Mouse (Mus musculus) Patski (cell line): ENCODE measurements around the gene Yjefn3. TPM values are rescaled to one million over a fixed set of nuclear protein-coding genes. Genes with fewer than 3 reads are reported as not detected.

Experiments used
- ATAC-seq: fragments of 100-300 bp; one replicate; pipeline ENCODE4 v1.8.0; 2021
- CTCF ChIA-PET: fragments of 350-600 bp; sonication (Branson Sonifier 250); formaldehyde crosslinking; loops from one replicate; lab custom pipeline; 2022; ENCODE audit warnings: inconsistent platforms; lab: Charles Lee
- POLR2A ChIA-PET: fragments of 350-600 bp; sonication (Branson Sonifier 250); formaldehyde crosslinking; loops from one replicate; lab custom pipeline; 2022; ENCODE audit warnings: antibody characterized with exemption, inconsistent platforms; lab: Charles Lee
- DNase-seq: peaks from one replicate; pipeline ENCODE4 v3.0.0-alpha.2; 2011; ENCODE audit warnings: low read depth, low spot score
- H3K27me3 ChIP-seq: fragments of 371-371 bp; one replicate; pipeline ENCODE4 v1.5.1; 2021
- CTCF ChIP-seq: fragments of 100-300 bp; IDR thresholded peaks from one replicate; pipeline ENCODE4 v1.5.1; 2021
- in situ Hi-C: fragments of 300-500 bp; cut with MboI; formaldehyde crosslinking; loops from 3 replicates; pipeline ENCODE4 v1.11.1; 2018; ENCODE audit warnings: low pct_unique_long_range_greater_than_20kb, mixed read lengths
- polyA plus RNA-seq: library from polyadenylated mRNA; unstranded; gene quantifications from one replicate; pipeline ENCODE4 v1.2.3, GENCODE M21; 2021

Yjefn3 gene
- polyA plus RNA-seq, 1 experiment from 2014 or later, result 5.3 TPM

GRCm38 (mm10) chr8:69934582-69934981 is 32.1 kb upstream of the Yjefn3 start:
- DNase-seq (no peak), ATAC-seq (no peak)
- no peak for TF ChIP-seq CTCF
- ChIA-PET CTCF (interaction anchor here (1.4 to 1.5 kb wide), 2 partner anchors 24 to 29 kb away, joined by 3 to 4 read pairs; no protein-coding TSS in a partner anchor), POLR2A (interaction anchor here (1.0 to 1.3 kb wide), 2 partner anchors 10 to 15 kb away, joined by 4 read pairs; no protein-coding TSS in a partner anchor)
- H3K27me3 ChIP-seq, result no peaks in the 10 kb centered on the region
- in situ Hi-C loops, result loop anchor here (5.0 kb wide), 1 partner anchor 33 kb away; no protein-coding TSS in a partner anchor

DNA sequence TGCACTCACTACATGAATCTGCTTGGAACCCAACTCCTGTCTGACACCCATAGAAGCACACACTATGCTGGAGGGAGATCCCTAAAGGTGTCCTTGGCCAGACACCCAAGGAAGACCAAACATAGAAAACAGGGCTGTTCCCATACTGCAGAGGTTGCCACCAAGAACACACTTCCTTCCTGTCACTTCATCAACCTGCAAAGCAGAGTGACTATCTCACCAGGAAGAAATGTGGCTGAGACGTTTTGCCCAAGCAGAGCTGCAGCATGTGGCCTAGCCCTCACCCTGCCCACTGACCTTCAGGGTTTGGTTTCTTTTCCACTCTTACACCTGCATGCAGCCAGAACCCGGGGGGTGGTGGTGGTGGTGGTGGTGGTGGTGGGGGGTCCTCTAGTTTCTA is 31.3 kb upstream of the Yjefn3 start:
- ATAC-seq (no peak), DNase-seq (no peak)
- TF ChIP-seq CTCF, result no peak
- in situ Hi-C loops, result loop anchor here (5.0 kb wide), 1 partner anchor 33 kb away; no protein-coding TSS in a partner anchor
- POLR2A ChIA-PET, result interaction anchor here (0.6 to 1.0 kb wide), 2 partner anchors 9 to 68 kb away, joined by 3 to 4 read pairs; no protein-coding TSS in a partner anchor
- CTCF ChIA-PET, result interaction anchor here (1.4 to 1.7 kb wide), 3 partner anchors 14 to 25 kb away, joined by 3 to 4 read pairs (median 4); no protein-coding TSS in a partner anchor
- no peaks in the 10 kb centered on the region for H3K27me3 ChIP-seq

DNA sequence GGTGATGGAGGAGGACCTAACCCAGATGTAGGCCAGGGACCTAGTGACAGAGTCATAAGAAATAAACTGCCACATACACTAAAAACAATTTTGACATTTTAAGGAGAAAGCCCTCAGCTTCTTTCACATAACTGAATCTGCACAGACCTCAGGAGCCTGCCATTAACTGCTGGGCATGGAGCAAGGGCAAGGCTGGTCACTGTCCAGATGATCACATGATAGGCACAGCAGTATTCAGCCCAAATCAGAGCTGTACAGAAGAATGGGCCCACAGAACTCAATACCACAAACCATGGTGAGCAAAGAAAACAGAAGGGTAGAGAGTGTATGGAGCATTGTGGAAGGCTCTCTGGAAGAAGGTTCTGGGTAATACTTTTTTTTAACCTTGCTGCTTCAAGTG is 24.4 kb upstream of the Yjefn3 start:
- TF ChIP-seq CTCF, result no peak
- POLR2A ChIA-PET, result no interaction called here
- DNase-seq (no peak), ATAC-seq (no peak)
- no peaks in the 10 kb centered on the region for H3K27me3 ChIP-seq
- CTCF ChIA-PET, result interaction anchor here (1.0 kb wide), 1 partner anchor 44 kb away, joined by 3 read pairs; no protein-coding TSS in a partner anchor
- in situ Hi-C loops, result loop anchor here (5.0 kb wide), 1 partner anchor 70 kb away; the partner anchor contains the start of gene Gatad2a

GRCm38 (mm10) chr8:69923986-69924385 is 21.5 kb upstream of the Yjefn3 start:
- ChIA-PET CTCF (interaction anchor here (1.6 to 9.3 kb wide), 2 partner anchors 14 to 77 kb away, joined by 3 to 88 read pairs; no protein-coding TSS in a partner anchor), POLR2A (interaction anchor here (1.2 kb wide), 1 partner anchor 10 kb away, joined by 4 read pairs; no protein-coding TSS in a partner anchor)
- H3K27me3 ChIP-seq, result no peaks in the 10 kb centered on the region
- in situ Hi-C loops, result loop anchor here (25.0 kb wide), 1 partner anchor 238 kb away; the partner anchor contains the start of gene Tmem161a
- ATAC-seq (no peak), DNase-seq (no peak)
- no peak for TF ChIP-seq CTCF

- POLR2A ChIA-PET, result interaction anchor here (3.4 kb wide), 1 partner anchor 75 kb away, joined by 13 read pairs; the partner anchor contains the start of gene Gatad2a
- no peak for DNase-seq
- in situ Hi-C loops, result loop anchor here (25.0 kb wide), 1 partner anchor 241 kb away; the partner anchor contains the start of gene Tmem161a
- no peaks in the 10 kb centered on the region for H3K27me3 ChIP-seq
- TF ChIP-seq CTCF, result no peak
- CTCF ChIA-PET, result interaction anchor here (0.9 to 9.3 kb wide), 5 partner anchors 48 to 115 kb away, joined by 3 to 88 read pairs (median 4); no protein-coding TSS in a partner anchor
- ATAC-seq, result no peak
Observed at GRCm38 (mm10) chr8:69921141-69921540, 18.6 kb upstream of the Yjefn3 start.

DNA sequence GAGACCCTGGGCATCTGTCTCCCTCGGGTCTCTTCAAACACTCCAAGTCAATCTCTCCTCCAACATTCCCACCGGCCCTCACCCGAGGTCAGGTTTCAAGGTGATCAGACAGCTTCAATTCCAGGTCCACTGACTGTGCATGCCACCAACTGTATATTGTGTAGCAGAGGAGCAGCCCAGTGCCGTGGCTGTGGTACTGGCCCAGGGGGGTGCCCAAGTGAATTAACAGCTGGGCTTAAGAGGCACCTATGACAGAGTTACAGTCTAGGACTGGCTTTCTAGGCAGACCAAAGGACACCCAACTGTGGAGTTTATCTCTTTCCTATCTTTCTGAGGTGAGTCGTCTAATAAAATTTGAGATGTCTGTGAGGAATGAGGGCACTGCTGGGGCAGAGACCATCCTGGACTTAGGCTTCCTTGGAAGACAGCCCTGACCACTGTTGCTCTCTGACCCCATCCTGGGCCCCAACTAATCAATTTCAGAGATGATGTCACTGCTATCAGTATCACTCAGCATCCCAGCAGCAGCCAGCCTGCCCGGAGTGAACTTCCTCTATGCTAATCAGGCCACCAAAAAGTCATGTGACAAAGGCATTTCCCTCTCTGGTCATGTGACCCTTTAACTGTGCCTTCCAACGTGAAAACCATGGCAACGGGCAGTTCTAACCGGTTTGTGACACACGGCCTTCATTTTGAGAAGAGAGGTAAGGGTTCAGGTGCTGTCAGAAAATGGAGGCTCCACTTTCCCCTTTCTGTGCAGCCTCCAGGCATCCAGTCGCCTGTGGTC is 17.6 kb upstream of the Yjefn3 start:
- DNase-seq (no peak), ATAC-seq (no peak)
- POLR2A ChIA-PET, result interaction anchor here (0.8 to 3.4 kb wide), 4 partner anchors 12 to 76 kb away, joined by 3 to 13 read pairs (median 6); partner anchors contain the start of genes Gatad2a, Ndufa13 and Yjefn3
- no peak for TF ChIP-seq CTCF
- in situ Hi-C loops, result loop anchor here (25.0 kb wide), 1 partner anchor 242 kb away; the partner anchor contains the start of gene Tmem161a
- CTCF ChIA-PET, result interaction anchor here (0.8 to 9.3 kb wide), 16 partner anchors 10 to 101 kb away, joined by 3 to 88 read pairs (median 3); no protein-coding TSS in a partner anchor
- no peaks in the 10 kb centered on the region for H3K27me3 ChIP-seq

GRCm38 (mm10) chr8:69919010-69919409 is 16.5 kb upstream of the Yjefn3 start:
- ATAC-seq (peak; percentile 70), DNase-seq (peak; percentile 77)
- CTCF ChIA-PET, result interaction anchor here (0.8 to 9.3 kb wide), 19 partner anchors 9 to 133 kb away, joined by 3 to 88 read pairs (median 4); no protein-coding TSS in a partner anchor
- in situ Hi-C loops, result loop anchor here (25.0 kb wide), 1 partner anchor 243 kb away; the partner anchor contains the start of gene Tmem161a
- TF ChIP-seq CTCF, result no peak
- H3K27me3 ChIP-seq, result no peaks in the 10 kb centered on the region
- POLR2A ChIA-PET, result interaction anchor here (0.6 to 3.4 kb wide), 7 partner anchors 13 to 91 kb away, joined by 3 to 13 read pairs (median 3); partner anchors contain the start of genes Gatad2a, Ndufa13 and Yjefn3

- ATAC-seq (no peak), DNase-seq (no peak)
- in situ Hi-C loops, result loop anchor here (25.0 kb wide), 1 partner anchor 244 kb away; the partner anchor contains the start of gene Tmem161a
- no peaks in the 10 kb centered on the region for H3K27me3 ChIP-seq
- POLR2A ChIA-PET, result interaction anchor here (0.6 to 3.4 kb wide), 6 partner anchors 12 to 91 kb away, joined by 3 to 13 read pairs (median 4); partner anchors contain the start of genes Gatad2a, Ndufa13 and Yjefn3
- TF ChIP-seq CTCF, result no peak
- CTCF ChIA-PET, result interaction anchor here (1.1 to 9.3 kb wide), 9 partner anchors 12 to 133 kb away, joined by 3 to 88 read pairs (median 4); no protein-coding TSS in a partner anchor
Observed at GRCm38 (mm10) chr8:69918506-69918905, 16.0 kb upstream of the Yjefn3 start.

DNA sequence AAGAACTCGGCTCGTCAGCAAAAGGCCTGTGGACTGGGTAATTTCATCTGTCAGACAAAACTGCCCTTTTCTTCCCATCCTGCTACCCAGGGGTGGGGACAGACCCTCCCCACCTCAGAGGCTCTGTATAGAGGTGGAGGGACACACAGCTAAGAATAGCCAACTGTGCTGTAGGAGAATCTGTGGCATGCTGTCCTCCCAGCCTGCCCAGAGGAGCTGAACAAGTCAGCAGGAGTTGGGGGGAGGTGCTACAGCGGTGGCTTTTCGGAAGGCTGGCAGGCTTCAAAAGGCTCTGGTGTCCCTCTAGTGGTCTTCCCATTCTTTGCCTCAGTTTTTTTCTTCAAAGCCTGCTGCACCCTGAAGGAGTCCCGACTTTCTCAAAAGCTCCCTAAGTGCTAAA is 13.2 kb upstream of the Yjefn3 start:
- in situ Hi-C loops, result loop anchor here (25.0 kb wide), 1 partner anchor 247 kb away; the partner anchor contains the start of gene Tmem161a
- DNase-seq (no peak), ATAC-seq (no peak)
- ChIA-PET CTCF (interaction anchor here (0.9 to 2.5 kb wide), 2 partner anchors 86 to 126 kb away, joined by 3 to 14 read pairs; no protein-coding TSS in a partner anchor), POLR2A (interaction anchor here (1.1 to 1.6 kb wide), 2 partner anchors 11 to 126 kb away, joined by 3 to 4 read pairs; no protein-coding TSS in a partner anchor)
- TF ChIP-seq CTCF, result no peak
- no peaks in the 10 kb centered on the region for H3K27me3 ChIP-seq
